In genomic region chr12:69372731-69373331, GRCm38 (mm10) we compare ENCODE assay signal across 8 mouse cellular contexts. TPM values are rescaled to one million over a fixed set of nuclear protein-coding genes. Genes with fewer than 3 reads are reported as not detected.
DNase-seq lines count a peak whose midpoint lies in the region; ATAC-seq and TF ChIP-seq lines count a peak whose summit lies in the region.

No protein-coding gene starts in this region.

- WGBS in intestine, postnatal 0 days: under 1% methylated on average over 42 of the region's 42 CpGs

- H3K27ac ChIP-seq in intestine, postnatal 0 days (ENCODE audit: low read depth, low read length): peak overlapping the region; percentile 100

- no peaks in the 10 kb centered on the region for H3K36me3 ChIP-seq in intestine, postnatal 0 days (ENCODE audit: control insufficient read depth, insufficient read depth)

- ATAC-seq in granulocyte monocyte progenitor cell, adult 5-6 weeks (replicated peaks; ENCODE audit: poor library complexity, severe bottlenecking): peak; percentile 23
- peak; percentile 9; the same call in 1 of the 2 replicates for ATAC-seq in intestine, postnatal 0 days

- H3K4me1 ChIP-seq in intestine, postnatal 0 days (replicated peaks; ENCODE audit: control insufficient read depth, insufficient read depth, low read length): 0 out of 2 replicates have a peak, but pooled peaks cover 4% of the 10 kb centered on the region

- peak overlapping the region; percentile 98 for H3K9ac ChIP-seq in intestine, postnatal 0 days (ENCODE audit: low read depth, low read length)

- H3K4me2 ChIP-seq in intestine, postnatal 0 days (replicated peaks; ENCODE audit: low read depth): peak overlapping the region; percentile 82

- H3K4me3 ChIP-seq in intestine, postnatal 0 days (ENCODE audit: low read depth, low read length): peak overlapping the region; percentile 100

- DNase-seq in adrenal gland, adult (ENCODE audit: inconsistent age in 2 of 2, low spot score in 1 of 2): peak; percentile 45 to 75
- DNase-seq in adrenal gland, postnatal 25 days: no peak
- peak; percentile 50 for DNase-seq in 416B (ENCODE audit: low read depth)
- peak; percentile 50 for DNase-seq in embryo, embryonic 9.5 days (ENCODE audit: extremely low spot score)
- peak; percentile 22 for DNase-seq in lung, postnatal 10 days
- peak; percentile 20 for DNase-seq in right cerebral cortex, postnatal 14 days

- H3K9me3 ChIP-seq in intestine, postnatal 0 days (ENCODE audit: control insufficient read depth): no peaks in the 10 kb centered on the region

- no peaks in the 10 kb centered on the region for H3K27me3 ChIP-seq in intestine, postnatal 0 days (replicated peaks; ENCODE audit: control insufficient read depth, insufficient read depth, low read length)

- TF ChIP-seq CTCF in intestine, postnatal 0 days (IDR thresholded peaks at IDR 0.05; ENCODE audit: low read depth): 0 out of 2 replicates have a peak, but pooled peaks have one; percentile 0

RNA-seq across cellular contexts. Expression of gene Gm9887, which starts 0.6 kb away (rescaled TPM):
- 1.5 TPM in 1 of 2 replicates, not detected in the other for total RNA-seq in adrenal gland, postnatal 25 days (2021)
- total RNA-seq in granulocyte monocyte progenitor cell, adult 5-6 weeks (2014; fragmentation: Nextera tagmentation): not detected in 2 replicates
- not detected in 2 replicates for total RNA-seq in granulocyte monocyte progenitor cell, adult 5-6 weeks (2017)
- polyA plus RNA-seq in intestine, postnatal 0 days (2015; fragmentation: Nextera tagmentation; extraction: Ambion mirVana): 1.9 and 2.4 TPM in 2 replicates

RNA-seq across cellular contexts. Expression of gene Arf6, which starts 0.9 kb away (rescaled TPM):
- 112 and 118 TPM in 2 replicates for total RNA-seq in adrenal gland, postnatal 25 days (2021)
- 84.7 and 85.7 TPM in 2 replicates for total RNA-seq in granulocyte monocyte progenitor cell, adult 5-6 weeks (2014; fragmentation: Nextera tagmentation)
- total RNA-seq in granulocyte monocyte progenitor cell, adult 5-6 weeks (2017): 148 and 154 TPM in 2 replicates
- 82.7 and 86.3 TPM in 2 replicates for polyA plus RNA-seq in intestine, postnatal 0 days (2015; fragmentation: Nextera tagmentation; extraction: Ambion mirVana)

RNA-seq across cellular contexts. Expression of gene Nemf, which starts 15.9 kb away (rescaled TPM):
- 41.7 and 47.0 TPM in 2 replicates for total RNA-seq in adrenal gland, postnatal 25 days (2021)
- 51.7 and 51.9 TPM in 2 replicates for total RNA-seq in granulocyte monocyte progenitor cell, adult 5-6 weeks (2014; fragmentation: Nextera tagmentation)
- total RNA-seq in granulocyte monocyte progenitor cell, adult 5-6 weeks (2017): 119 and 139 TPM in 2 replicates
- polyA plus RNA-seq in intestine, postnatal 0 days (2015; fragmentation: Nextera tagmentation; extraction: Ambion mirVana): 41.9 and 45.3 TPM in 2 replicates
